Mouse (Mus musculus) limb, embryonic 14.5 days (tissue): Measurements from ENCODE around the gene Rex1bd. TPM values are rescaled to one million over a fixed set of nuclear protein-coding genes. Genes with fewer than 3 reads are reported as not detected.

Source experiments
- ATAC-seq: fragments of 200-750 bp; cut with Nextera tagmentation; 2 replicates; pipeline ENCODE4 v1.8.0; 2017; ENCODE audit warnings: low read depth, moderate number of reproducible peaks, moderate TSS enrichment; ENCODE audit not compliant: low FRiP score
- DNase-seq: peaks from one replicate; pipeline ENCODE4 v3.0.0-alpha.2; 2015; ENCODE audit warnings: low spot score
- H3K27ac ChIP-seq: fragments of 300-500 bp; sonication (generic); replicated peaks from 2 replicates; pipeline ENCODE4 v1.5.1; 2014; ENCODE audit warnings: low read depth, mild to moderate bottlenecking, low read length, moderate library complexity, mixed read lengths
- H3K27me3 ChIP-seq: fragments of 300-500 bp; sonication (generic); 2 replicates; pipeline ENCODE4 v1.6.1; 2014; ENCODE audit warnings: low read length, mixed read lengths; ENCODE audit not compliant: control insufficient read depth, insufficient read depth
- H3K36me3 ChIP-seq: fragments of 300-500 bp; sonication (generic); 2 replicates; pipeline ENCODE4 v1.6.1; 2014; ENCODE audit warnings: mild to moderate bottlenecking, low read length, moderate library complexity, mixed read lengths; ENCODE audit not compliant: control insufficient read depth, insufficient read depth
- H3K4me1 ChIP-seq: fragments of 300-500 bp; sonication (generic); 2 replicates; pipeline ENCODE4 v1.6.1; 2014; ENCODE audit warnings: antibody characterized with exemption, low read length, mixed read lengths; ENCODE audit not compliant: control insufficient read depth, insufficient read depth
- H3K4me2 ChIP-seq: fragments of 300-500 bp; sonication (generic); replicated peaks from 2 replicates; pipeline ENCODE4 v1.6.1; 2014; ENCODE audit warnings: low read depth, mild to moderate bottlenecking, low read length, moderate library complexity; ENCODE audit not compliant: severe bottlenecking
- H3K4me3 ChIP-seq: fragments of 300-500 bp; sonication (generic); replicated peaks from 2 replicates; pipeline ENCODE4 v1.5.1; 2014; ENCODE audit warnings: low read length
- H3K9ac ChIP-seq: fragments of 300-500 bp; sonication (generic); 2 replicates; pipeline ENCODE4 v1.6.1; 2014; ENCODE audit warnings: mild to moderate bottlenecking, low read depth, low read length, moderate library complexity; ENCODE audit not compliant: severe bottlenecking
- H3K9me3 ChIP-seq: fragments of 300-500 bp; sonication (generic); 2 replicates; pipeline ENCODE4 v1.6.1; 2016; ENCODE audit warnings: low read length; ENCODE audit not compliant: control insufficient read depth
- POLR2A ChIP-seq: fragments of 200-500 bp; IDR thresholded peaks from 2 replicates; pipeline ENCODE4 v1.8.0; 2012; ENCODE audit warnings: inconsistent platforms, mild to moderate bottlenecking, moderate library complexity, borderline replicate concordance; ENCODE audit not compliant: insufficient read depth, insufficient read length; ENCODE audit errors: extremely low read depth
- WGBS: fragments of 180-500 bp; shearing (Covaris S2); extraction: QIAGEN DNeasy Blood & Tissue Kit; methylation state at CpG from one replicate; pipeline ENCODE4 v1.1.7; 2014; 5-methylcytosine and 5-hydroxymethylcytosine counted together
- polyA plus RNA-seq, 2 experiments: library from polyadenylated mRNA; depleted of rRNA in 1 of 2; stranded (reverse) in 1 of 2; unstranded in 1 of 2; fragments of >200 nt; fragmentation: Nextera tagmentation in 1 of 2; extraction: Ambion mirVana in 1 of 2; gene quantifications; 2 replicates each; pipeline versions ENCODE4 v1.2.1 to v1.2.3; 2012 to 2014

Gene Rex1bd
- 154 and 175 TPM in 2 replicates for polyA plus RNA-seq (2012; rRNA removed)
- polyA plus RNA-seq (2014; fragmentation: Nextera tagmentation; extraction: Ambion mirVana): 152 and 156 TPM in 2 replicates

GRCm38 (mm10) chr8:70506328-70507026 is at the start of gene Rex1bd:
Gene Rex1bd (minus strand): TSS chr8:70506752.
- 0 out of 2 replicates have a peak, but pooled peaks have one; percentile 57 for TF ChIP-seq POLR2A
- DNase-seq: peak; percentile 94
- Histone ChIP-seq H3K9ac (peak within 1 kb of the TSS; percentile 73), H3K27ac (peak within 1 kb of the TSS; percentile 89), H3K36me3 (peaks cover 23% of the 10 kb centered on the region), H3K4me1 (peaks cover 56% of the 10 kb centered on the region), H3K27me3 (peaks cover 5% of the 10 kb centered on the region; the same call in 1 of the 2 replicates), H3K9me3 (no peaks in the 10 kb centered on the region), H3K4me3 (peak within 1 kb of the TSS; percentile 57), H3K4me2 (peak within 1 kb of the TSS; percentile 74)
- peak; percentile 88 for ATAC-seq
- 2% methylated on average over 35 of the region's 40 CpGs for WGBS

GRCm38 (mm10) chr8:70555079-70555747 is 48.7 kb upstream of the Rex1bd start:
- H3K36me3 ChIP-seq: peaks cover 3% of the 10 kb centered on the region; the same call in 1 of the 2 replicates
- WGBS: 88% methylated on average over 4 of the region's 4 CpGs

GRCm38 (mm10) chr8:70553740-70554139 is 47.2 kb upstream of the Rex1bd start:
- Histone ChIP-seq H3K9ac (no peak overlapping the region), H3K4me3 (no peak overlapping the region), H3K4me1 (no peaks in the 10 kb centered on the region), H3K27me3 (no peaks in the 10 kb centered on the region), H3K27ac (no peak overlapping the region), H3K36me3 (no peaks in the 10 kb centered on the region), H3K9me3 (no peaks in the 10 kb centered on the region), H3K4me2 (no peak overlapping the region)
- ATAC-seq (no peak), DNase-seq (no peak)
- TF ChIP-seq POLR2A: no peak

More at GRCm38 (mm10) chr8:70555079-70555747, 48.7 kb upstream of the Rex1bd start:
- H3K27ac ChIP-seq: no peak overlapping the region
- no peaks in the 10 kb centered on the region for H3K4me1 ChIP-seq
- no peak overlapping the region for H3K9ac ChIP-seq
- no peak overlapping the region for H3K4me3 ChIP-seq
- no peak overlapping the region for H3K4me2 ChIP-seq
- no peak for ATAC-seq
- no peak for TF ChIP-seq POLR2A
- H3K9me3 ChIP-seq: no peaks in the 10 kb centered on the region
- no peaks in the 10 kb centered on the region for H3K27me3 ChIP-seq
- DNase-seq: no peak

GRCm38 (mm10) chr8:70552836-70553235 is 46.3 kb upstream of the Rex1bd start:
- no peak for DNase-seq

GRCm38 (mm10) chr8:70551558-70552161 is 45.1 kb upstream of the Rex1bd start:
- Histone ChIP-seq H3K4me3 (no peak overlapping the region), H3K9me3 (no peaks in the 10 kb centered on the region), H3K27me3 (no peaks in the 10 kb centered on the region), H3K4me2 (no peak overlapping the region), H3K27ac (no peak overlapping the region), H3K9ac (no peak overlapping the region), H3K4me1 (no peaks in the 10 kb centered on the region), H3K36me3 (no peaks in the 10 kb centered on the region)
- ATAC-seq: no peak
- TF ChIP-seq POLR2A: no peak
- no peak for DNase-seq
- 69% methylated on average over 3 of the region's 3 CpGs for WGBS

More at GRCm38 (mm10) chr8:70552836-70553235, 46.3 kb upstream of the Rex1bd start:
- WGBS: 72% methylated on average over 1 of the region's 1 CpGs
- no peaks in the 10 kb centered on the region for H3K4me1 ChIP-seq
- H3K4me3 ChIP-seq: no peak overlapping the region
- H3K4me2 ChIP-seq: no peak overlapping the region
- H3K36me3 ChIP-seq: no peaks in the 10 kb centered on the region
- no peak overlapping the region for H3K9ac ChIP-seq
- ATAC-seq: no peak
- H3K27ac ChIP-seq: no peak overlapping the region
- no peaks in the 10 kb centered on the region for H3K27me3 ChIP-seq
- H3K9me3 ChIP-seq: no peaks in the 10 kb centered on the region
- no peak for TF ChIP-seq POLR2A
